In genomic region chr4:152189691-152190090, GRCm38 (mm10) we compare ENCODE assay signal across 1 mouse cellular context.
TF ChIP-seq lines count a peak whose summit lies in the region.

No protein-coding gene starts in this region.

TF ChIP-seq in CH12.LX, 34 proteins besides CTCF, POLR2A, EP300 and RAD21 (continued from another document):
- TF ChIP-seq USF1 (IDR thresholded peaks at IDR 0.05; ENCODE audit: low read depth, low read length) (no peak), CHD2 (IDR thresholded peaks at IDR 0.05; ENCODE audit: low read length) (no peak), IRF4 (IDR thresholded peaks at IDR 0.05; ENCODE audit: low read depth, low read length) (no peak), ZKSCAN1 (IDR thresholded peaks at IDR 0.05; ENCODE audit: borderline replicate concordance, low read depth, low read length) (no peak), MAX (IDR thresholded peaks at IDR 0.05; ENCODE audit: low read length) (no peak), MAZ (IDR thresholded peaks at IDR 0.05; ENCODE audit: low read depth, low read length) (no peak)
